Mouse (Mus musculus) bone marrow, adult 2 months (tissue): Measurements from ENCODE around the gene Ppp6r3.

Experiments used
- CTCF ChIP-seq: fragments of 200-500 bp; IDR thresholded peaks from 2 replicates; pipeline ENCODE4 v1.5.1; 2011; ENCODE audit warnings: low read length, control low read depth; ENCODE audit not compliant: control insufficient read depth, insufficient read depth
- POLR2A ChIP-seq: fragments of 200-500 bp; IDR thresholded peaks from 2 replicates; pipeline ENCODE4 v1.6.1; 2011; ENCODE audit warnings: low read depth, mild to moderate bottlenecking, control low read depth, low read length, borderline replicate concordance; ENCODE audit not compliant: control insufficient read depth

DNA sequence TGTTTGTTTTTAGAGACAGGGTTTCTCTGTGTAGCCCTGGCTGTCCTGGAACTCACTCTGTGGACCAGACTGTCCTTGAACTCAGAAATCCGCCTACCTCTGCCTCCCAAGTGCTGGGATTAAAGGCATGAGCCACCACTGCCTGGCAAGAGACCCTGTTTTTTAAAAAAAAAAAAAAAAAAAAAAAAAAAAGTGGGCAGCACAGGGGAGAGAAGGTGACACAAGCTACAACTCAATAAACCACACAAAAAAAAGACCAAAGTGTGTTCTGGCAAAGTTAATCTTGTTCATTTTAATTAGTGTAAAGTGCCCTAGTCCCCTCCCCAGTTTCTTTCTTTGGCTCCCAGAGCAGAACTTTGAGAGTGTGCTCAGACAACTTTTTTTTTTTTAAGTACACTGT is 26.3 kb downstream of the Ppp6r3 start:
- TF ChIP-seq CTCF (no peak), POLR2A (no peak)
